Mouse (Mus musculus): ENCODE data around the gene Pde8a. TPM values are rescaled to one million over a fixed set of nuclear protein-coding genes. Genes with fewer than 3 reads are reported as not detected.

Gene Pde8a
- polyA plus RNA-seq, 1 experiment from 2014 or later, result 2.0 TPM

- H3K27me3 ChIP-seq (replicated peaks), result peaks cover 91% of the 10 kb centered on the region
- H3K4me2 ChIP-seq, result peak overlapping the region; percentile 65
- peak; percentile 80 for ATAC-seq
- peak overlapping the region; percentile 20; the same call in 1 of the 2 replicates for H3K27ac ChIP-seq
- peak overlapping the region; percentile 55 for H3K4me3 ChIP-seq
- H3K9ac ChIP-seq, result peak overlapping the region; percentile 40; the same call in 1 of the 2 replicates
- H3K9me3 ChIP-seq (replicated peaks), result no peaks in the 10 kb centered on the region
- under 1% methylated on average over 57 of the region's 57 CpGs for WGBS (ENCODE audit: insufficient replicate concordance)
- H3K36me3 ChIP-seq, result no peaks in the 10 kb centered on the region
- peaks cover 29% of the 10 kb centered on the region for H3K4me1 ChIP-seq
These were observed 574 bp upstream of the Pde8a start for GRCm38 (mm10) chr7:81212697-81213346.

GRCm38 (mm10) chr7:81214153-81214907 is 934 bp downstream of the Pde8a start:
- 9% methylated on average over 39 of the region's 40 CpGs for WGBS (ENCODE audit: insufficient replicate concordance)
- H3K9me3 ChIP-seq (replicated peaks), result no peaks in the 10 kb centered on the region
- H3K9ac ChIP-seq, result peak overlapping the region; percentile 30; the same call in 1 of the 2 replicates
- peak overlapping the region; percentile 65 for H3K4me2 ChIP-seq
- no peak overlapping the region for H3K27ac ChIP-seq
- peak overlapping the region; percentile 55 for H3K4me3 ChIP-seq
- H3K27me3 ChIP-seq (replicated peaks), result peaks cover 88% of the 10 kb centered on the region
- ATAC-seq, result no peak
- no peaks in the 10 kb centered on the region for H3K36me3 ChIP-seq
- H3K4me1 ChIP-seq, result peaks cover 29% of the 10 kb centered on the region

DNA sequence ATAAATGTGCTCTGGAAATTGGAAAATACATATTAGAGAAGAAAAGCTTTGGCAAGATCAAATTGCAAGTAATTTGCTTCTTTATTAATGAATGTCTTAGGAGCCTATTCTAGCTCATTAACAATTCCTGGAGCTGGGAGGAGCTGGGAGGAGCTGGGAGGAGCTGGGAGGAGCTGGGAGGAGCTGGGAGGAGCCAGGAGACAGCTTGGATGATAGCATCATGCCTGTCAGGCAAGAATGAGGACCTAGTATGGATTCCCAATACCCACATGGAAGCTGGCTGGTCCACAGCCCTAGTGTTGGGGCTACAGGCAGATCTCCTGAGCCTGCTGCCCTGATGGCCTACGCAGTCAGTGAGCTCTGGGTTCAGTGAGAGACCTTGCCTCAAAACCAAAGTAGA is 2.6 kb downstream of the Pde8a start:
- Histone ChIP-seq H3K9me3 (replicated peaks) (no peaks in the 10 kb centered on the region), H3K9ac (no peak overlapping the region), H3K27me3 (replicated peaks) (peaks cover 72% of the 10 kb centered on the region), H3K4me1 (peaks cover 29% of the 10 kb centered on the region), H3K36me3 (no peaks in the 10 kb centered on the region), H3K27ac (no peak overlapping the region), H3K4me3 (no peak overlapping the region), H3K4me2 (no peak overlapping the region)
- no peak for ATAC-seq
- WGBS (ENCODE audit: insufficient replicate concordance), result 81% methylated on average over 1 of the region's 1 CpGs

DNA sequence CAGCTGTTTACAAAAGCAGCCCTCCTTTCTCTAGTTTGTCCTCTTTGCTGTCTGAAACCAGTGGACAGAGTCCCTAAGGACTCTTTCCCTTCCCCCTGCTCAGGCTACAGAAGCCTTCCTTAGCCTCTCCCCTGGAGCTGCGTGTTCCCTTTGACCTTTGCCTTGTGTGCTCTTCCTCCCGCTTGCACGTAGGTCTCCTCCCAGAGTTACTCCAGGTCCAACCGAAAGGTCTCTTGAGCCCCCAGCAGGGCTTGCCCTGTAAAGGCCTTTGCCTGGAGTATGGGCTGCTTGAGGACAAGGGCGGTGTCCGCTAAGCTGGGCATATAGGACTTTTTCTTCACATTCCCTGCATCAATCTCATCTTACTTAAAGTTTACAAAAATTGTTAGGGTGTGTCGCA is 5.9 kb downstream of the Pde8a start:
- Histone ChIP-seq H3K4me2 (no peak overlapping the region), H3K9ac (no peak overlapping the region), H3K4me3 (no peak overlapping the region), H3K9me3 (replicated peaks) (no peaks in the 10 kb centered on the region), H3K36me3 (no peaks in the 10 kb centered on the region), H3K27me3 (replicated peaks) (peaks cover 38% of the 10 kb centered on the region), H3K4me1 (peaks cover under 1% of the 10 kb centered on the region; the same call in 1 of the 2 replicates), H3K27ac (no peak overlapping the region)
- 56% methylated on average over 7 of the region's 7 CpGs for WGBS (ENCODE audit: insufficient replicate concordance)
- ATAC-seq, result no peak

DNA sequence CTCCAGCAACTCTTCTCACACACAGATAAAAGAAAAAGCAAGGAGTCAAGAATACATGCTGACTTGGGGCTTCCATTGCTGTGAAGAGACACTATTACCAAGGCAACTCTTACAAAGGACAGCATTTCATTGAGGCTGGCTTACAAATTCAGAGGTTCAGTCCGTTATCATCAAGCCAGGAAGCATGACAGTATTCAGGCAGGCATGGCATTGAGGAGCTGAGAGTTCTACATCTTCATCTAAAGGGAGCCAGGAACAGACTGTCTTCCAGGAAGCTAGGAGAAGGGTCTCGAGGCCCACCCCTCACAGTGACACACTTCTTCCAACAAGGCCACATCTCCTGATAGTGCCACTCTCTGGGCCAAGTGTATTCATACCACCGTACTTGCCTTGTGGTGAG is 7.0 kb downstream of the Pde8a start:
- H3K9ac ChIP-seq, result no peak overlapping the region
- H3K9me3 ChIP-seq (replicated peaks), result no peaks in the 10 kb centered on the region
- no peaks in the 10 kb centered on the region for H3K36me3 ChIP-seq
- no peak for ATAC-seq
- H3K4me2 ChIP-seq, result no peak overlapping the region
- no peak overlapping the region for H3K4me3 ChIP-seq
- no peak overlapping the region for H3K27ac ChIP-seq
- no peaks in the 10 kb centered on the region for H3K4me1 ChIP-seq
- WGBS (ENCODE audit: insufficient replicate concordance), result 60% methylated on average over 3 of the region's 3 CpGs
- H3K27me3 ChIP-seq (replicated peaks), result peaks cover 28% of the 10 kb centered on the region

DNA sequence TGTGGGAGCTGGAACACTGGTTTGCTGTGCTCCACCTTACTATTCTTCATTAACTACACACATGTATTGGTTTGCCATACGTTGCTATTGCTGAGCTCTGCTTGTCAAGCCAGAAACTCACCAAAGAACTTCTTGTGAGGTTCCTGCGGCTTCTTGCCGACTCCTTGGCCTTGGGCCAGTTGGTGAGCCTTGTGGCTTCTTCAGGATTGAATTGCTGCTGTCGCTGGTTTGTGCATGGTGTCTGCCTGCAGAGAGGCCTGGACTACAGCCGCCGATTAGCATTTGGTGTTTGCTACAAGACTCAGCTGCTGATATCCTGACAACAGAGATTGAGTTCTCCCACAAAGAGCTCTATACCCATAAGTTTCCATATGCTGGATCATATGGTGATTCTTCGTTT is 10.9 kb downstream of the Pde8a start:
- ATAC-seq, result no peak
- H3K27ac ChIP-seq, result no peak overlapping the region
- H3K36me3 ChIP-seq, result no peaks in the 10 kb centered on the region
- no peak overlapping the region for H3K9ac ChIP-seq
- no peak overlapping the region for H3K4me2 ChIP-seq
- WGBS (ENCODE audit: insufficient replicate concordance), result 69% methylated on average over 7 of the region's 7 CpGs
- no peaks in the 10 kb centered on the region for H3K4me1 ChIP-seq
- H3K4me3 ChIP-seq, result no peak overlapping the region
- H3K9me3 ChIP-seq (replicated peaks), result no peaks in the 10 kb centered on the region
- 0 out of 2 replicates have a peak, but pooled peaks cover under 1% of the 10 kb centered on the region for H3K27me3 ChIP-seq (replicated peaks)

DNA sequence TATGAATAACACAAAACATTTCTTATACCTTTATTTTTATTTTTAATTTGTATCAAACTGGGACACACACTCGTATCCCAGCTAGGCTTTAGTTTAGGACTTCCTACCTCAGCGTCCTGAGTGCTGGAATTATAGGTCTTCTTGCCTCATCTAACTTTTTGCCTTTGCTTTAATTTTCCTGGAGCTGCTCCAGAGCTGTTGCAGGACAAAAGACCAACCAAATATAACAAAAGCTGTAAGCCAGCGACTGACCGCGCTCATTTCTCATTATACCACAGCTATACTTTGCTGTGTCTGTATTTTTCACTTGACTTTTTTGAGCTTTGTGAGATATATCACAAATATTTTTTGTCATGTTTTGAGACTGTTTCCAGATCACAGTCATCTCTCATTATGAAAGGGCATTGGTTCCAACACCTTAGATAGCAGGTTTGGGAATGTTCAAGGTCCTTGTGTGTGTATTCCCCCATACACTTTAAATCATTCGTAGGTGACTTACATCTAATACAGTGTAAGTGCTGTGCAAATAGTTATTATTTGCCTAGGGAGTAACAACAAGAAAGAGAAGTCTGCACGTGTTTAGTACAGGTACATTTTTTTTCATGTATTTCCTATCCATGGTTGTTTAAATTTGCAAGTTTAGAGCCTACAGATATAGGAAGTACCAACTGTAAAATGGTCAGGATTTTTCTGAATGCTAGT is 16.8 kb downstream of the Pde8a start:
- Histone ChIP-seq H3K27me3 (replicated peaks) (no peaks in the 10 kb centered on the region), H3K4me2 (no peak overlapping the region), H3K9ac (no peak overlapping the region), H3K4me3 (no peak overlapping the region), H3K27ac (no peak overlapping the region), H3K36me3 (no peaks in the 10 kb centered on the region), H3K4me1 (no peaks in the 10 kb centered on the region), H3K9me3 (replicated peaks) (no peaks in the 10 kb centered on the region)
- no peak for ATAC-seq
- WGBS (ENCODE audit: insufficient replicate concordance), result 72% methylated on average over 7 of the region's 7 CpGs

GRCm38 (mm10) chr7:81232674-81233073 is 19.3 kb downstream of the Pde8a start:
- no peak overlapping the region for H3K4me2 ChIP-seq
- H3K9me3 ChIP-seq (replicated peaks), result no peaks in the 10 kb centered on the region
- no peak overlapping the region for H3K27ac ChIP-seq
- H3K36me3 ChIP-seq, result no peaks in the 10 kb centered on the region
- WGBS (ENCODE audit: insufficient replicate concordance), result 67% methylated on average over 2 of the region's 2 CpGs
- no peak overlapping the region for H3K9ac ChIP-seq
- no peak overlapping the region for H3K4me3 ChIP-seq
- no peak for ATAC-seq
- no peaks in the 10 kb centered on the region; the same call in 1 of the 2 replicates for H3K27me3 ChIP-seq (replicated peaks)
- no peaks in the 10 kb centered on the region for H3K4me1 ChIP-seq

- no peak overlapping the region for H3K9ac ChIP-seq
- WGBS (ENCODE audit: insufficient replicate concordance), result 54% methylated on average over 2 of the region's 2 CpGs
- no peak overlapping the region for H3K4me2 ChIP-seq
- H3K27me3 ChIP-seq (replicated peaks), result no peaks in the 10 kb centered on the region; the same call in 1 of the 2 replicates
- no peak overlapping the region for H3K4me3 ChIP-seq
- no peaks in the 10 kb centered on the region for H3K36me3 ChIP-seq
- ATAC-seq, result no peak
- H3K27ac ChIP-seq, result no peak overlapping the region
- H3K4me1 ChIP-seq, result no peaks in the 10 kb centered on the region
- no peaks in the 10 kb centered on the region for H3K9me3 ChIP-seq (replicated peaks)
These were observed 21.7 kb downstream of the Pde8a start for GRCm38 (mm10) chr7:81235117-81235516.

GRCm38 (mm10) chr7:81235600-81236223 is 22.3 kb downstream of the Pde8a start:
- no peaks in the 10 kb centered on the region for H3K36me3 ChIP-seq
- 71% methylated on average over 4 of the region's 4 CpGs for whole genome bisulfite sequencing (ENCODE audit: insufficient replicate concordance)
- H3K9ac ChIP-seq, result no peak overlapping the region
- no peaks in the 10 kb centered on the region; the same call in 1 of the 2 replicates for H3K27me3 ChIP-seq (replicated peaks)
- no peak overlapping the region for H3K27ac ChIP-seq
- H3K4me3 ChIP-seq, result no peak overlapping the region
- no peaks in the 10 kb centered on the region for H3K9me3 ChIP-seq (replicated peaks)
- H3K4me1 ChIP-seq, result no peaks in the 10 kb centered on the region
- ATAC-seq, result no peak
- no peak overlapping the region for H3K4me2 ChIP-seq

DNA sequence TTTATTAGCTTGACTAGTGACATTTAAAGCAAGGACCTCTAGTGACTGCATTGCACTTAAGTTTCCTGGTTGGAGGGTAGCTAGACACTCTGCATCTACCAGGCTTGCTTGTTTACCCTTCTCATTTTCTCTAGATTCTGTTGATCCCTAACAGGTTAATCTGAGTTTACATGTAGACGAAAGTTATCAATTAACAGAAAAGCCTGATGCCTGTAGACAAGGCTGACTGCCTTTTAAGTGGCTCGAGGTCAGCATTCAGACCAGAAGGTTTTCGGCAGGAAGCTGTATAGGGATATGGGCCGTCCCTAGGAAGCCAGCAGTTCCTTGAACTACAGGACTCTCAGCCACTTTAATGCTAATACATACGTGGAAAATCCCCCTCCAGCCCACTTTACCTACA is 30.0 kb downstream of the Pde8a start:
- 24% methylated on average over 5 of the region's 5 CpGs for WGBS (ENCODE audit: insufficient replicate concordance)
- no peak overlapping the region for H3K4me3 ChIP-seq
- ATAC-seq, result no peak
- H3K4me1 ChIP-seq, result no peaks in the 10 kb centered on the region
- no peaks in the 10 kb centered on the region for H3K27me3 ChIP-seq (replicated peaks)
- H3K4me2 ChIP-seq, result no peak overlapping the region
- no peak overlapping the region for H3K27ac ChIP-seq
- H3K9me3 ChIP-seq (replicated peaks), result no peaks in the 10 kb centered on the region
- no peak overlapping the region for H3K9ac ChIP-seq
- no peaks in the 10 kb centered on the region for H3K36me3 ChIP-seq

Measured in liver, embryonic 12.5 days (tissue).